Mouse (Mus musculus): ENCODE measurements around the gene Ptchd1.

DNA sequence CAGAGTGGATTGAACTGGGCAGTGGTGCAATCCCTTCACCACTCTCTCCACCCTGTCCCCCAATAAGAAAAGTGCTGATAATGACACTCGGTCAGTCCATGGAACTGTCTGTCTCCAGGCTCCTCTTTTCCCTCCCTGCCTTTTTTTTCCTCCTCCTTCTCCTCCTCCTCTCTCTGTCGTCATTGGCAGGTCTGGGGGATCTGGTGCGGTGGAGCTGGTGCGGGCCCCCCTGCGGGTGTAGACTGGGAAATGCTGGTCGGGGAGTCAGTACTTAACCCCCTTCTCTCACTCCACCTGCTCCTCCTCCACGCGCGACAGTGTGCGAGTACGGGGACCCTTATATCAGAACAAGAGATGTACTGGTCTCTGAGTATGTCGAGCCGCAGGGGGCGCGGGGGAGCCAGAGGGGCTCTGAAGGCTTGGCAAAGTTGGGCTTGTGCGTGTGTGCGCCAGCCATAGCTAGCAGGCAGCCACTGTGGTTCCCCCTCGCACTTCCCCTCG, 777 bp upstream of the Ptchd1 start, which contains the start of gene Gm15155:
- TF ChIP-seq CEBPB (IDR thresholded peaks at IDR 0.05; ENCODE audit: insufficient read depth, poor library complexity, severe bottlenecking) (no peak), POLR2A (IDR thresholded peaks at IDR 0.05; ENCODE audit: insufficient read length, low read depth) (no peak), TCF12 (IDR thresholded peaks at IDR 0.05; ENCODE audit: insufficient read depth, poor library complexity, severe bottlenecking) (no peak), MYOG (IDR thresholded peaks at IDR 0.05; ENCODE audit: control insufficient read depth in 1 of 3, insufficient read depth in 1 of 3, insufficient read length in 2 of 3, low read depth in 2 of 3) (no peak), USF1 (IDR thresholded peaks at IDR 0.05; ENCODE audit: low read depth) (no peak), POLR2AphosphoS2 (IDR thresholded peaks at IDR 0.05; ENCODE audit: insufficient read length, low read depth) (no peak), MAX (IDR thresholded peaks at IDR 0.05; ENCODE audit: low read depth) (no peak), MYOD1 (IDR thresholded peaks at IDR 0.05; ENCODE audit: control insufficient read depth in 1 of 3, insufficient read length in 2 of 3, low read depth in 2 of 3) (no peak)
